Mouse (Mus musculus): Measurements from ENCODE around the gene Arpc4.

DNA sequence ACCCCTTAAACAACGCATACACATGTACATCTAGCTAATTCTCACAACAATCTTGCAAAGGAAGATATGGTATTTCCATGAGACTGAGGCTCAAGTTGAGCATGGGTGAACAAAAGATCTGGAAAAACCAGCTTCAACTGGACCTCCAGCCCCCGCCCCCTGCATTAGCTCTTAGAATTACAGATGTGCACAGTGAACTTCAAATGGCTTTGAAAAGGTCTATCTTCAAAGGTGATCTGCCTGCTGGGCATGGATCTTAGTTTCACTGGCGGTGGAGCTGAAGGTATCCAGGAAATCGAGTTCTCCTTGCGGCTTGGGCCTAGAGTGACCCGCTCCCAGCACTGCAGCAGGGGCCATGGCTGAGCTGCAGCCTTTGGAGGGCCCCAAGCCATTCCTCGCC lies 9.8 kb upstream of the Arpc4 start:
- no peak for TF ChIP-seq CTCF (IDR thresholded peaks at IDR 0.05; ENCODE audit: borderline replicate concordance, insufficient read depth, low read length)
- no peak for TF ChIP-seq POLR2A (IDR thresholded peaks at IDR 0.05; ENCODE audit: low read depth, low read length)

All from embryonic fibroblast, embryonic 13.5 days (primary cell).